Mouse (Mus musculus) embryonic stem cell, embryonic (primary cell): ENCODE measurements at regions not wholly inside any gene's neighbourhood (a gene's known extent, or its start where the extent isn't known, plus 50 kb on each side); places are given as distances from the start of the nearest gene placed in this dataset.

Source experiments
- CTCF ChIA-PET, 4 experiments: fragments of 300-600 bp in 2 of 4; fragments of 350-600 bp in 2 of 4; sonication (Branson Sonifier 250); formaldehyde crosslinking; loops; one replicate each; lab custom pipeline; 2022; ENCODE audit warnings: inconsistent platforms in 2 of 4; lab: Charles Lee
- POLR2A ChIA-PET, 4 experiments: fragments of 300-600 bp in 2 of 4; fragments of 350-600 bp in 2 of 4; sonication (Branson Sonifier 250); formaldehyde crosslinking; loops; one replicate each; lab custom pipeline; 2022; ENCODE audit warnings: antibody characterized with exemption in 4 of 4, inconsistent platforms in 1 of 4; lab: Charles Lee

DNA sequence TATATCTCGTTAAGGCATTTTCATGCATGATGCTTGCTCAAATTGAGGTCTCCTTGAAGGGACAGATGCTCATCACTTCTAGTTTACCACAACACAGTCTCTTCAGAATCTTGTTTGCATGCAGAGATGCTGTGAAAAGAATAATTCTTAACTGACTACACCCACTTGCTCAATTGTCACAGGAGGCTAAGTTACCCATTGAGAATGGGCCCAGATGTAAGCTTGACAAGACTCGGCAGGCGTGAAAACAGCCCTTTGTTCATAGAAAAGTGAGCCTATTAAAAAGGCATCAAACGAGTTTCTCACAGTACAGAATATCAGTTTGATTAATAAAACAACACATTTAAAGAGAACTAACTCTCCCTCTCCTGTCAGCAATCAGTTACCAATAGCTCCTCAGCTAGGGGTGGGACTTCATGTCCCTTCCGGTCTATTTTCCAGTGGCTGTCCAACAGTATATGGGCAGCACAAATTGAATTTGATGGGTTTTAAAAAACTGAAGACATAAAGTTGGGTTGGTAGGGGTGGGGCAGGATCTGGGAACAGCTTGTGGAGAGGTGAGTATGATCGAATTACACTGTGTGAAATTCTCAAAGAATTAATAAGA, 180.1 kb upstream of the Pde3a start:
- POLR2A ChIA-PET = no interaction called here
- CTCF ChIA-PET = no interaction called here

GRCm38 (mm10) chr6:141069896-141070295, 179.2 kb upstream of the Pde3a start:
- ChIA-PET CTCF (no interaction called here), POLR2A (no interaction called here)

- ChIA-PET CTCF (no interaction called here), POLR2A (no interaction called here)
Observed at GRCm38 (mm10) chr6:141071507-141071906, 177.6 kb upstream of the Pde3a start.

GRCm38 (mm10) chr6:141091076-141091780, 157.8 kb upstream of the Pde3a start:
- ChIA-PET POLR2A (no interaction called here), CTCF (no interaction called here)

- CTCF ChIA-PET = no interaction called here
Observed at GRCm38 (mm10) chr6:141091781-141092140, 157.3 kb upstream of the Pde3a start.

GRCm38 (mm10) chr6:141097338-141098122, 151.5 kb upstream of the Pde3a start:
- ChIA-PET CTCF (no interaction called here), POLR2A (interaction anchor here in 1 of 4 experiments (0.7 kb wide), 1 partner anchor 1764 kb away, joined by 3 read pairs; no protein-coding TSS in a partner anchor)

More at GRCm38 (mm10) chr6:141091781-141092140, 157.3 kb upstream of the Pde3a start:
- POLR2A ChIA-PET = no interaction called here

DNA sequence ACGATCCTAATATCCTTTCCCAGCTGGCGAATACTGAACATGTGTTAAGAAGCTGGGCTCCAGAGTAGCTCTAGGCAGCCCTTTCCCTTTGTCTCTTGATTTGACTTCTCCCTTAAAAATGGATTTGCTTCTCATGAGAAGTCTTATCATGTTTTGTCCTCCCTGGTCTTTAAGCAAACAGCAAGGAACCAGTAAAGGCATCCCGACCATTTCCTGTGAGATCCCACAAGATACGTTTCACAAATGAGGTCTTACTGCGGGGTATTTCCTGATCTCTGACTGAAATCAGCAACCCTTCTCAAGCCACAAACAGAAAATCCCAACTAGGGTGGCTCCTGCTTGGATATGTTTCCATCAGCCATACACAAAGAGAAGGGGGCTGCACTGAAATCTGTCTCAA, 130.8 kb upstream of the Pde3a start:
- POLR2A ChIA-PET = no interaction called here
- CTCF ChIA-PET = no interaction called here

DNA sequence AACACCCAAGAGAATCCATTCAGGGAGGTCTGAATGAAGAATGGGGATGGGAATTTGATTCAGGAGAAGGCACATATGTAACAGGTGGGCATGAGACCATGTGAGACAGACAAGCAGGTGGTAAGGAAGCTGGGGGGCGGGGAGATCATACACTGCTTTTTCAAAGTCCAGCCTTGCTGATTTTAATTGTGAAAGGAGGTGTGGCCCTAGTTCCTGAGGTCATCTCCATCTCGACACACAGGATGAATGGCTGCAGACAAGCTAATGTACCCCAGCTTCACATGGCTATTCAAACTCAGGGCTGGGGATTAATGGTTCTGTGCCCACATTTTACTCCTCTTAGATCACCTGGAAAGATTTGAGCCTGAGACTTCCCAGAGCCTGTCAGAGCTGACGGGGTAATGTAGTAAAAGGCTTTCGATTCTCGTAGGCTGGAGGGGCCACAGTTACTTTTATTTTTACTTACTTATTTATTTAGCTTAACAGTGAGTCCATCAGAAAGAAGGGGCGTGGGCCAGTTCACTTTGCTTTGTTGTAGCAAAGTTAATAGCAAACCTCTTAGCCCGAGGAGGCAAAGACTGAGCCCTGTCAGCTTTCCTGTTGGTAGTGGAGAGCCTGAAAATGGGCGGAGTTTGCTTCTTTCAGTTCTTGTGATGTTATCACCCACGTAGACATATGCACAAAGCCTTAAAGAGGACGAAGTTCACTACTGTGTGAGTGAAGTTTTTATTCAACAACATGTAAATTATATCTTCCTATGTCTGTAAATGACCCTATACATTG, 122.3 kb upstream of the Pde3a start:
- ChIA-PET CTCF (no interaction called here), POLR2A (no interaction called here)

DNA sequence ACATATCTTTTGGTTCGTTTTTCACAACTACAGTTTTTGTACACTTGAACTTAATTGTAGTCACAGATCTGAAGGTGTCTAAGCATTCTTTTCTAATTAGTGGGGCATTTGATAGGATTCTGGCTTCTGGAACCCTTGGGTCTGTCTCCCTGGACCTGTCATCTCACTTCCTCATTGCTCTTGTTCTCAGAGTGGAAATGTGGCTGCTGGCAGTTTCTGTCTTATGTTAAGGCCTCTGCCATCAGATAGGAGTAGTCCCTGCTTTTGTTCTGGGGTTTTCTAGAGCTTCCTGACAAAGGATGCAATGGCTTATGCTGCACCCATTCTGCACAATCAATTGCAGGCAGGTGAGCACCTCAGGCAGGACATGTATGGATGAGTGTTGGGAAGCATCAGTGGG, 119.5 kb upstream of the Pde3a start:
- CTCF ChIA-PET = no interaction called here
- POLR2A ChIA-PET = interaction anchor here in 1 of 4 experiments (0.8 kb wide), 1 partner anchor 121 kb away, joined by 3 read pairs; no protein-coding TSS in a partner anchor

- ChIA-PET POLR2A (interaction anchor here in 1 of 4 experiments (0.7 kb wide), 1 partner anchor 10 kb away, joined by 3 read pairs; no protein-coding TSS in a partner anchor), CTCF (interaction anchor here in 1 of 4 experiments (0.7 kb wide), 1 partner anchor 157 kb away, joined by 4 read pairs; no protein-coding TSS in a partner anchor)
Observed at GRCm38 (mm10) chr6:141134176-141134575, 114.9 kb upstream of the Pde3a start.

GRCm38 (mm10) chr6:141136664-141137375, 112.2 kb upstream of the Pde3a start:
- ChIA-PET CTCF (no interaction called here), POLR2A (interaction anchor here in 1 of 4 experiments (0.6 kb wide), 1 partner anchor 73 kb away, joined by 3 read pairs; no protein-coding TSS in a partner anchor)

DNA sequence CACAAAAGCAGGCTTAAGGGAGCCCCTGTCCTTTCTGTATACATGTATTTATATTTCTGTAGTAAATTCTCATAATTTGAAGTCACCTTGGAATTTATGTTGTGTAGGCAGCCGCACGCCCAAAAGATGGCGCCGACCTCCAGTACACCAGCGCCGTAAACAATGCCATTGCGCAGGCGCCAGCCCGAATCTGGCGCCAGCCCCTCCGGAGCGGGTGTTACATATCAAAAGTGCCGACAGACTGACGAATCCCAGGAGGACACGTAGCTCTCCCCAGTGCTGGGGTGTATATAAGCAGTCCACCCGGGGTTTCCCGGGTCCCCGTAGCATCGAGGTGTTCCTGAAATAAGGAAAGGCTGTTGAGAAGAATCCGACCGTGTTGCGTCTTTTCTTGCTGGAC, 108.1 kb upstream of the Pde3a start:
- CTCF ChIA-PET = no interaction called here
- POLR2A ChIA-PET = no interaction called here

DNA sequence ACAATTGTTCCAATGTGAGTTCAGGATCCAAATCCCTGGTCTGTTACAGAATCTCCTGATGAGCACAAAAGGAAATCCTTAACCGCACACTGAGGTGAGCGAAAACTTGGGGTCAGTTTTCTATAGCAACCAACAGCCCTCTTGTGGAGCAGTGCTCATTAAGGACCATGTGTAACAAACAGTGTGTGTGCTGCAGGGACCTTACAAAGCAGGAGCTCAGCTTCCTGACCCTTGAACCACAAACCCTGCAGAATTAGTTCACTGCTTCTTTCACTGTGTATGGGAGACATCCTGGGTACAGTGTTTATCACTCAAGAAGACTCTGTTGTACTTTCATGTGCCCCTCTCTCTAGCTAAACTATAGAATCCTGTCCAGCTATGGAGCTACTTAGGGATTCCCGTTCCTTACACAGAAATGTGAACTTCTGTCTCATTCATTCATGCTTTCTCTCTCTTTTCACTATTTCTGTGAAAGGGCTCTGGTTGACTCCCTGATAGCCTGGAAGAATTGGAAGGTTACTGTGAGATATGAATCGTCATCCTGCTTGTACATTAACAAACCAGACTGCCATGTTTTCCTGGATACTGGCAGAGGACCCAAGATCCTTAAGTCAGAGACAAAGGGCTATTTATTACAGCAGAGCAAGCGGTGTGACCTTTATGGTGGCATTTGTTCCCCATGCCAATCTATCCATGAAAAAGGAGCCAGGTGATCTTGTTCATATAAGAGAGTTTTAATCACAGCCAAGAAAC, 100.5 kb upstream of the Pde3a start:
- ChIA-PET CTCF (no interaction called here), POLR2A (no interaction called here)

DNA sequence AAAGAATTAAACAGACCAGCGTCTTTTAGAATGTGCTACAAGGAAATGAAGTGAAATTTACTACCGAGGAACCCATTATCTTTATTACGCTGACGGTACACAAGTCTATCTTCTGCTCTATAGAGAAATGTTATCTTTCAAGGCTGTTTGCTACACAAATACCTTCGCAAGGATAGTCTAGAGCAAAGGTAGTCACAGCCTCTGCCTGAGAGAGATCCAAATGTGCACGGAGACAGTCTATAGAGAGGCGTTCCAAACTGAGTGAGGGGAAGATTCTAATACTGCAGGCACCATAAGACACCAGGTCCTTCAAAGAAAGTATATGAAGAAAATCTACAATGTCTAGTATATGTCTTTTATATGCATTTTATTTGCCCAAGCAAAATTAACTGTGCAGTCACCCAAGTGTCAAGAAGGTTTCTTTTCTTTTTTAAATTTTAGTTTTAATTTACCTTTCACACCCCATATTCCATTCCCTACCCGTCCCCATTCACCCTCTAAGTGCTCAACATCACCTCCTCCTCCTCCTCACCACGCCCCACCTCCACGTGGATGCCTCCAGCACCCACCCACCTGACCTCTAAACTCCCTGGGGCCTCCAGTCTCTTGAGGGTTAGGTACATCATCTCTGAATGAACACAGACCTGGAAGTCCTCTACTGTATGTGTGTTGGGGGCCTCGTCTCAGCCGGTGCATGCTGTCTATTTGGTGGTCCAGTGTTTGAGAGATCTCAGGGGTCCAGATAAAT, 99.7 kb upstream of the Pde3a start:
- POLR2A ChIA-PET = no interaction called here
- CTCF ChIA-PET = no interaction called here

DNA sequence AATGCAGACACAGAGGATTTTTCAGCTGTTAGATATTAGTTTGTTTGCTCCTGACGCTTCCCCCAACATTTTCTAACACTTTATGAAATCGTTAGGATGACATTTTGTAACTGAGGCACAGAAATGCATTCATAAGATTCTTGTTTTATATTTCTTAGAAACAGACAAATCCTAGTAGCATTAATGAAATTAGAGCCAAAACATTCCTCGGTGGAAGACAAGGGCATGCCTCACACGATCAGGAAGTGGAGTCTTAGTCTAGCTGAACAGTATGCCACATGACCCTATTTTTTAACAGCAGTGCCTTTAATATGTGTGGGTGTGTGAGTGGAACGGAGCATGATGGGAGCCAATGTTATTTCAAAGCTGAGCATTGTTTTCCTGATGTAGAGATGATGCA, 89.7 kb upstream of the Pde3a start:
- POLR2A ChIA-PET = no interaction called here
- CTCF ChIA-PET = no interaction called here

DNA sequence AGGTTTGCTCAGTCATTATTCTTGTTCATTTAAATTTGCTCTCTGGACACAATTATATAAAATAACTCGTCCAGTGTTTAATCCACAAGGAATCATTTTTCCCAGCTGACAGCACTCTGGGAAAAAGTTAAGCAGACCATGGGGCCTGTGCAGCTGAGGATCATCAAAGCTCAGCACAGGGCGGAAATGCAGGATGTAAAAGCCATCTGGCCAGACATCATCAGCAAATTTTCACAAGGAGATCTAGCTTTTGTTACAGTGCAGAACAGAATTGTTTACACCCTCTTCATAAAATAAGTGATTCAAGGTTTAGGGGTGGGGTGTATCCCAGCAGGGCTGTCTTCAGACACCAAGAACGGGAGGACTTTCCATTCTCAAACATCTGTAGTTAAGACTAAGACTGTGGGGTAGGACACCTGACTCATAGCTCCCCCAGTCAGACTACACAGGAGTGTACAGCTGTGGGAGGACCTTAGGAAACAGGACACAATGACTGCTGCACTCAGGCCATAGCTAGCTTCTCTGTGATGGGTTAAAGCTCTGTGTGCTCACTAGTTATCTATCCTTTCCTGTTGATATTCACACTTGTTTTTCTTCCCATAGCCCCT, 87.3 kb upstream of the Pde3a start:
- ChIA-PET CTCF (no interaction called here), POLR2A (no interaction called here)

DNA sequence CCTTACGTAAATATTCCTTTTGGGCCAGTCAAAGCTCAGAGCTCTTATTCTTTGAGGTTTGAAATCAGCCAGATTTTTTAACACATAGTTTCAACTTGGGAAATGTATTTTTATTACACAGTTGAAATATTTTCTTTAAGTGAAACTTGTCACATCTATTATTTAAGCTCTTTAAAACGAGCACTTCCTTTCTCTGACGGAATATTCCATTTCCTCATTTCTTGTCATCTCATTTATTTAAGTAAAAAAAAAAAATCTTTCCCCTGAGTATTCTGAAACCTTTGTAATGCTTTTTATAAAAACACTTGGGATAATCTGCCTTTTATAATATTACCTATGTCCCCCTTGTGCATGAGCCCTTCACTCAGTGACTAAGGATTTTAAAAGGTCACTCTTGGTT, 81.8 kb upstream of the Pde3a start:
- CTCF ChIA-PET = no interaction called here
- POLR2A ChIA-PET = no interaction called here
